Mouse (Mus musculus): ENCODE data around the gene Gm11214.
A peak's percentile ranks its signal among the peaks of the same experiment; 100 is the strongest.

Gene Gm11214

DNA sequence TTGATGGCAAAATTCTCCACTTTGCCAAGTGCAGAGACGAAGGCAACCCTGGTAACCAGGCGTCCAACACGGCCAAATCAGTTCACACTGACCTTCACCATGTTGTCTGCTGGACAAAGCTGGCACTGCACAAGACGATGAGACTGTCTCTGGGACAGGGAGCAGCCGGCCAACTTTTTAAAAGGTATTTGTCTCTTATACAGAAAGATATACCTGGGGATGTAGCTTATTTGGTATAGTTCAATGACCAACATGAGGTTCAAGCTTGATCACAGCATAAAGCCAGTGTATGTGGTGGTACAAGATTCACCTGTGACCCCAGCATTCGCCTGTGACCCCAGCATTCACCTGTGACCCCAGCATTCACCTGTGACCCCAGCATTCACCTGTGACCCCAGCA lies at the start of gene Gm11214:
Gene Gm11214 (minus strand): TSS at position 101 of the 400 bp plus-strand sequence.
- DNase-seq = no peak

DNA sequence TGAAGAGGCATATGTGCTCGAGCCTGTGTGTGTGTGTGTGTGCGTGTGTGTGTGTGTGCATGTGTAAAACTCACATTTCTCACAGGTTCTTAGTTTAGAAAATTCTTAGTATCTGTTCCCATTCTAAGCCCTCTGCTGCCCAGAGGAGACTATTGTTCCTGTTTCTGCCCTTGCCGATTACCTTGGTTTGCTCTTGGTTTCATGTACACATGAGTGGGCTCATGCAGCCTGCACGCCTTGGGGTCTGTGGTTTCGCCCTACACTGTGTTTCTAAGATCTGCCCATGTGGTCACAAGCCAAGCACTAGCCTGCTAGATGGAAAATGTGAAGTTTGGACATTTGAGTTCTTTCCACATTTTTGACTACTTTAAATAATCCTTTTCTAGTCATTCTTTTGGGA lies 48.7 kb upstream of the Gm11214 start:
- DNase-seq = no peak

DNA sequence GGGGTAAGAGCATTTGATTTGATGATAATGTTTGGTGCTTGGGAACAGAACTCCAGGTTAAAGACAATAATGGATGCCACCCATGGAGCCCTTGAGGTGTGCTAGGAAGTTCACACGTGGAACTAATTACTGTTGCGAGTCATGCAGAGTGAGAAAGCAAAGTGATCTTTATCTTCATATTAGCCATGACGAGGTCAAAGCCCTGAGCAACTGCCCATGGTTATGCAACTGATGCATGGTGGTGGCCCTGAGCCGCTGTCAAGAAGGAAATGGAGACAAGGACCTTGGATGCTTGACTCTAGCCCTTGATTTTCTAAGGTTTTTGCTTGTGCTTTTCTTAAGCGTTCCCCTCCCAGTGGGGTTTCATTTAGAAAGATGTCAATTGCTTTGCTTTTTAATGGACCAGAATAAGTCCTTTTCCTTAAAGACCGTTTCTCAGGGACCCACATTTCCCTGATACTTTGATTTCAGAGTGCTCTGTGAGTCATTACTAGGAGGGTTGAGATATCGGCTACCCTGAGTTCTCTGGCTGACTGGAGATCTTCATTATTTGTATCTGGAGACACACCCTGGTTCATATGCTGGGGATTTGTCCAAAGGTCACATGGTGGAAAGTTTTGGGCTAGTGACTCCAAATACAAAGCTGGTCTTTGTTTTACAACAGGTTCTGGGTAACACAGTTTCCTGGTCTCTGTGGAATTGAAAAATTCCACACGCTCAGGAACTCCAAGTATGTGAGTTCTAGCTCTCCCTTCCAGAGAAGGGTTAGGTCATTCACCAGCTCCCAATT lies 47.4 kb upstream of the Gm11214 start:
- no peak for DNase-seq

DNA sequence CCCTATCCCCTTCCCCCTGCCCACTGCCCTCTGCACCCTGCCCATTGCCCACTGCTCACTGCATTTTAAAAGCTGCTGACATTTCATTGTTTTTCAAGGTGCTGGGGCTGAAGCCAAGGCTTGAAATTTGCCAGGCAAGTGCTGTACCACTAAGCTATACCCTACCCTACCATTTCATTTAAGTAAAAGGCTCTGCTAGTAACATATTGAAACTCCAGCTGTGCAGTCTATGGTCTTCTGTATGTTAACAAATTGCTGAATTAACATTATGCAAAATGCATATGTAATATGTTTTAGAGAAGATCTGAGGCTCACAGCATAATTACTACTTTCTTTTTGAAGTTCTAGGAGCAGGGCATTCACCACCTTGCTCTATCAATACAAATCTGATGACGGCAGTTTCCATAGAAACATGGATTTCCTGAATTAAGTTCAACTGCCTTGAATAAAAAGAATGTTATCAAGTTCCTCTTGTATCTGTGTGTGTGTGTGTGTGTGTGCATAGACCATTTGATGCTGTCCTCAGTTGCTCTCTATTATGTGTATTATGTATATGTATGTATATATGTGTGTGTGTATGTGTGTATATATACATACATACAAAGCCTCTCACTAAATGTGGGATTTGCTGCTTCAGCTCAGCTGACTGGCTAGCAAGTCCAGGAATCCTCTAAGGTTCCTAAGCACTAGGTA lies 43.2 kb upstream of the Gm11214 start:
- no peak for DNase-seq

DNA sequence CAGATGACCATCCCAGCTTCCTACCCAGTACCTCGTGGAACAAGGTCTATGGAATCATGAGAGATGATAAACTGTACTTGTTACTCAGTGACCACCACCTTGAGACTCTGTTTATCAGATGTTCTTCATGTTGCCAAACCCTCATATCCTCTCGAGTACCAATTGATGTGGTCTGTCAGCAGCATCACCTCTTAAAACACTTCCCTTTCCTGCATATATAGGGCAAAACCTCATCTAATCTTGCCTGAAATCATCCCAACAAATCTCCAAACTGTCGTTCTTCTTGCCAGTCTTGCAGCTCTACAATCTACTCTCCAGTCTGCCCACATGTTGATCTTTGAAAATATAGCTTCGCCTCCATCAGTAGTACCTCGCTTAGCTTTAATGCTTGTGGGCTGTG lies 41.1 kb upstream of the Gm11214 start:
- DNase-seq = no peak

DNA sequence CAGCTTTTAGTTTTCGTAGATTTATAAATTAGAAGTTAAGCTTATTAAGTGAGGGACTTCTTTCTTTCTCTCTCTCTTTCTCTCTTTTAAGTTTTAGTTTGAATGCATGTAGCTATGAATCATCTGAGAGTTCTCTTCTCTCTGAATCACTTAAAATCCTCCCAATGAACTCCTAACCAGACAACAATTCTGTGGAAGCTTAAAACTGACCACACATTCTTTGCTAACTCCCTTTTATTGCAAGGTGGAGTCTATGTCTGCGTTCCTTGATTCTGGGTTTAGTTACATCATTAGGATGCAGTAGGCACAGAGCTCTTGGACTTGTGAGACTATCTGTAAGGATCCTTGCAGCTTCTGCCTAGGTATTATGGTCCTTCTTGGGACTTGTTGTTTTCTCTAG lies 40.5 kb upstream of the Gm11214 start:
- no peak for DNase-seq

DNA sequence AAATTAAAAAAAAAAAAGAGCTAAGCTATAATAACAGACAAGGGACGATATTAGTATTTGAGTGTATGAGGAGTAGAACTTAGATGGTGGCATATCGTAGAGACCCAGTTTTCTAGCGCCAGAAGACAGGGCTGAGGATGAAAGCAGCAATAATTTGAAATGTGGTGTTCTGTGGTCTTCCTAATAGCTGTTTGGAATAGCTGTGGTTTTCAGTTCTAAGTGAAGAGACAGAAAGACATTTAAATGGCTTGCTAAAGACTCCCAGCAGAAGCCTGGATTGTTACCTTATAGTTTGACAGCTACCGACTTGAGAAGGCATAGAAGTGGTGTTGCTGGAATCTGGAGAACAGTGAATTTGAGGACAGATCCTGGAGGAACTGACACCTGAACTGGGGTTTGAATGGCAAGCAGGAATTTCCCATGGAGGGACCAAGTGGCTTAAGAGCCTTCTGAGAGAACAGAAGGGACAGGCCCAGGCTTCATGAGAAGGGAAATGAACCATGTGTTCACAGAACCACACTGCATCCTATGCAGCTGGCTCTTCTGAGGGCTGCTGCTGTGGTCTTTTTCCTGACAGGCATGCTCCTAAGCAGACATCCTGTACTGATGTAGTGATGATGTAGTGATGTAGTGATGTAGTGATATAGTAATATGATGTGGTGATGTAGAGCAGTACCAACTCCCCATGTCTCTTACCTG lies 39.0 kb upstream of the Gm11214 start:
- no peak for DNase-seq

DNA sequence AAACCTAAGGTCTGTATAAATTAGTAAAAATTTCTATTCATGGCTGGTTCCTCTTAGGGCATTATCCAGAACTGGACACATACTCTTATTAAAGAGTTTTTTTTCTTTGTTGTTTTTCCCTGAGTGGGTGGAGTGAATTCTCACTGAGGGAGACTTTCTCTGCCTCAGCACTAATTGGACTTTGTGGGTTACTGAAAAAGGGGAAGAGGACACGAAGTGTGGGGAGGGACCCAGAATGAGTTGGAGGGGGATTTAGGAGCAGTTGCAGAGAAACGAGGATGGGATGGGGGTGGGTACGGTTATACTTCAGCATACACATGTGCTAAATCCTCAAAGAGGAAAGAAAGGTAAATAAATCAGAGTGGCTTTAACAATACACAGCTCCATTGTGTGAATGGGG lies 36.6 kb upstream of the Gm11214 start:
- DNase-seq = no peak

DNA sequence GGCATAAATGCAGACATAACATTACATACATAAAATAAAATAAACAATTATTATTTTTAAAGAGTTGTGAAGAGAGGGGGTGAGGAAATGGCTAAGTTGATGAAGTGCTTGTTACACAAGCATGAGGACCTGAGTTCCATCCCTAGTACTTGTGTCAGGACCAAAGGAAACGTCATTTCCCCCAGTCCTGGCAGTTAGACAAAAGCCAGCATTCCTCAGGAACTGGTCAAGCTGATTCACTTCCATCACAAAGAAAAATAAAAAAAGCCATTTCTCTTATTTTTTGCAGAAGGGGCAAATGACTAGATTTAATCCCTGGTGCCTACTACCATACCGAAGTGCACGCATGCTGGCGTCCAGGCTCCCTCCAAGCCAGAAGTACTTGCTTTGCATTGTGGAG lies 33.7 kb upstream of the Gm11214 start:
- DNase-seq = no peak

DNA sequence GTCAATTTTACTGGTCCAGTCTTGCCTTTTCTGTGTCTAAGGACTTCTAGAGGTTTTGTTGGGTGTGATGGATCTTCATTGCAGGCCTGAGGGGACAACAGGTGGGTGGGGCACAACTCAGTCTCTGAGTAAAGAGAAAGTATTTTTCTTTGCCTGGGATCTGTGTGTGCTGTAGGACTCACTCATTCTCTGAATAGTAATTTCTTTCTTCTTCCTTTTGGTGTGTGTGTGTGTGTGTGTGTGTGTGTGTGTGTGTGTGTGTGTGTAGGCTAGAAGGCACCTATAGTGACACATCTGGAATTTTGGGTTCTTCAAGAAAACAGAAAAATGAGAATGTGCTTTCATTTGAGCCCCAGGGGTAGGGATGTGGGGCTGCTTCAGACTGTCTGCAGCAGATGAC lies 29.2 kb upstream of the Gm11214 start:
- no peak for DNase-seq

DNA sequence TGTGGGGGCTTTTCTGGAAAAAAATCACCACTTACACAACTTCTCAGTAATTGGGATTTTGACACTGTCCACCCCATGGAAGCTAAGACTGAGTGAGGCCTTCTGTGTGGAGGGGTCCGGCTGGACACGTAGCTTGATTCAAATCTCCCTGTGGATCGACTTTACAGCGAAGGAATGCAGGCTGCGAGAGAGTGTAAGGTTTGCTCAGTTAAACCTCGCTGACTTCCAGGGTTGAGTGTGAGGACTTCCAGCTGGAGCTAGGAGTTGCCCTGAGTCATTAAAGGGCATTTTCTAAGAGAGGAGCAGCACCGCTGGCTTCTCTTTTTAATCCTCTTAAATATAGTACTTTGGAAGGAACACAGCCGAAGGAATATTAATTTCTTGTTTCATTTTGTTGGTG lies 24.2 kb upstream of the Gm11214 start:
- DNase-seq = no peak

DNA sequence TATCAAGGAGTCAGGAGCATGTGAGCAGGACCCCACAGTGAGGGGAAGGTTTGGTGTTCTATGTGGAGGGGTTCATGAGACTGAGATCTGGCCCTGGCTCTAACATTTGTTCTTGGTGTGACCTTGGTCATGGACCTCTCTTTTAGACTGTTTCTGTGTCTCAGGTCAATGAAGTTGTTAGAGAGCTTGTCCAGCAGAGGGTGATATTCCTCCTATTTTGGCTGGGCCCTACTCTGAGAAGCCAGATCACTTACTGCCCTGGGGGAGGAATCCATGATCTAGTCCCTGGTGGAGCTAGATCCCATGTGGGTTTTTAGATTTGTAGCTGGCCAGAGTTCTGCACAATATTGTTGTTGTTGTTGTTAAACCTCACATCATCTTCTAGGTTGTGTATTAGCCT lies 23.0 kb upstream of the Gm11214 start:
- peak; percentile 25 for DNase-seq

DNA sequence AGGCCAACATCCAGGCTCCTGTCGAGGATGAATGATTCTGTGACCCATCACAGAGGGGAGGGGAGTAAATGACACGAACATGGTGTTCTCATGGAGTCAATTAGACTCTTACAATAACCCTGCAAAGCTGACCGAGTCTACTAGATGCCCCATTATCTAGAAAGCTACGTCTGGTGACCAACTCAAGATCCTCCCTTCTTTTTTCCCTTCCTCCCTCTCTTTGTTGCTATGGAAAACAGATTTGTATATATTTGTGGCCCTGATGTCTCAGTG lies 22.0 kb upstream of the Gm11214 start:
- DNase-seq = no peak

DNA sequence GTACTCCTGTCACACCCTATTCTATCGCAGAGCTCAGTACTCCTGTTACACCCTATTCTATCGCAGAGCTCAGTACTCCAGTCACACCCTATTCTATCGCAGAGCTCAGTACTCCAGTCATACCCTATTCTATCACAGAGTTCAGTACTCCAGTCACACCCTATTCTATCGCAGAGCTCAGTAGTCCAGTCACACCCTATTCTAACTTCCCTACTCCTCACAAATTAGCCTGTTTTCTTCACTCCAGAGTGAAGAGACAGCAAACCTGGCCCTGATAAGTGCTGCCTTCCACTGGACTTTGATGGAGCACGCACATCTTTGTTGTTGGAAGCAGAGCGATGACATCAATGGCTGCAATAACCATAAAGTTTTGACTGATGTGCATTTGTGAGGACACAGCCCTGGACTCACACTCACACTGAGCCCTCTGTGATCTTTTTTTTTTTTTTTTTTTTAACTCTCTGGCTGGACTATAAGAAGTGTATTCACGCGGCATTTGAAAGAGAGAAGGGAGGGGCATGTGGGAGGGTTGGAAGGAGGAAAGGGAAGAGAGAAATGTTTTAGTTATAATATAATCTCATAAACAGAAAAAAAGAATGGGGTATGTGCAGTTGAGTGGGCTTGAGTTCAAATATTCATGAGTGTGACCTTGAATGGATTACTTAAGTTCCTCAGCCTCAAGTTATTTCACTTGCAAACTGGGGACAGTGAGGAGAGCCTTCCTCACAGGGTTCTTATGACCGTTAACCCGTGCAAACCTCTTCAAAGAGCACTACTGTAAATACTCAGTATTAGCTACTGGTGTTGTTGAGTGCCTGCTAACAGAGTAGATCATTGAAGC lies 21.5 kb upstream of the Gm11214 start:
- no peak for DNase-seq

DNA sequence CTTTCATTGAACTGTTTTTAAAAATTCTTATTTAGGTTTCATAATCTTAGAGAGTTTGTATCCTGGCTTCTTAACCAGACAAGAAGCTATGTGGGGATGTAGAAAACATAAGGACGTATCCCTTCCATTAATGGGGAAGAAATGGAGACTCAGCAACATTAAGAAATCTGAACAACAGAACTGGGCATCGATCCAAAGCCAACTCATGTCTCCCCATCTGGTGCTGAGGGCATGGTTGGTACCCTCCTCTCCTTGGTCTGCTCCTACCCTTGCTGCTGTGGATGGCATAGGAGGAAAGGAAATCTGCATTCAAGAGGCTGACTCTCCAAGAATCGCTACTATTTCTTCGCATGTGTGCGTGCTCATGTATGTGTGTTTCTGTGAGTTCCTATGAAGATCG lies 20.5 kb upstream of the Gm11214 start:
- DNase-seq = no peak

DNA sequence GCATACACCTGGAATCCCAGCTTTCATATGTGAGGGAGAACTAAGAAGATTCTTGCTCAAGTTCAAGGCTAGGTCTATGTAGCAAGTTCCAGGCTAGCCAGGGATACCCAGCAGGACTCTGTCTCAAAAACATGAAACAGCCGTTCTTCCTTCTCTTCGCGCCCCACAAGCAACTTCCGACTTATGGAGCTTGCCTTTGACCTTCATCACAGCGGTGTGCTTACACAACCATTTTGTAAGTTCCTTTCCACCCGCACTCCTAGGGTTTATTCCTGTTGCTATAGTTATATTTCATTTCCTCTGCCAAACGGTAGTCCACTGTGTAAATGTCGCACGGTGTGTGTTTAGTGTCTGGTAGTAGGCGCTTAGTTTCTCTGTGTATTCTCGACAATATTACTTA lies 19.9 kb upstream of the Gm11214 start:
- no peak for DNase-seq

DNA sequence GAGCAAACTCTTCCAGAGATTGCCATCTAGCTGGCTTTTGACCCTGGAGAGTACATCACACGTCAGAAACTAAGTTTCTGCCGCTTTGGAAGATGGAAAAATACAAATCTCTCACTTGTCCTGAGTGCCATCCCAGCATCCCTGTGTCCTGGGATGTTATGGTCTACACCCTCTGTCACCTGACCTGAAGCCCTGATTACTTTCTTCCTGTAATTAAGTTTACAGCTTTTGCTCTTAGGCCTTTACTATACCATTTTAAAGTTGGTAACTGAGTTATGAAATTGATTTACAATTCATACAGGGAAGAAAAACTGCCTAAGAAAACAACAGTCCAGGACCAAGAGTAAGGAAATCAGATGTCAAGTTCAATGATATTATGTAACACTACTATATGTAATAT lies 19.3 kb upstream of the Gm11214 start:
- DNase-seq = no peak

DNA sequence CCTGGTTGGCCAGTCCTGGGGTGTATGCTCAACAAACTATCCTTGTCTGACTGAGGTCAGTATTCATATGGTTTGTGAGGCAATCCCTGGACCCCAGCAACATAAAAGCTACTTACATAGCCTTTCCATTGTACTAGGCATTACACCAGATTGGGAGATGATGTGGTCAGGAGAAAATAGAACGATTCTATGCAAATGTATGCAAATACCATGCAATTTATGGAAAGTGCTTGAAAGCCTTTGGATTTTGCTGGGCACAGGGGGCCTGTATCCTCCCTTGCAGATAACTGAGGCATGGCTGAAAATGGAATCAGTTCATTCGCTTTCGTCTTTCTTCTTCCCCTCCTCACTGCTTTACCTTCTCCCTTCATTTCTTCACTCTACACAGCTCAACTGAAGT lies 18.4 kb upstream of the Gm11214 start:
- no peak for DNase-seq

DNA sequence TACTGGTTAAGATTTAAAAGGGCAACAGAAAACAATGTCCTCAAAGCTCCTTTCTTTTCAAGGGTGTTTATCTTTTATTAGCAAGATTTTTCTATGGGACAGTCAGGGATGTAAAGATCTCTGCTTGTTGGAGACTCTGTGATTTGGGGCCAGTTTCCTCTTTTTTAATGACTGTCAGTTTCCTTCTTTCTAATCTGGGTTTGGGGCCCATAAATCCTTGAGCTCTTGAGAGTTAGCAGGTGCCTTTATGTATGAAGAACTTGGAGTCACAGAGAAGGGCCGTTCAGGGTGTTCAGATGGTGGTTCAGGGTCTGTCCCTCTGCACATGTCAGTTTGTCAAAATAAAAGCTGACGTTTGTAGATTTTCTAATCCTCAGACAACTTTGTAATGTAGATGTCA lies 11.9 kb upstream of the Gm11214 start:
- no peak for DNase-seq

DNA sequence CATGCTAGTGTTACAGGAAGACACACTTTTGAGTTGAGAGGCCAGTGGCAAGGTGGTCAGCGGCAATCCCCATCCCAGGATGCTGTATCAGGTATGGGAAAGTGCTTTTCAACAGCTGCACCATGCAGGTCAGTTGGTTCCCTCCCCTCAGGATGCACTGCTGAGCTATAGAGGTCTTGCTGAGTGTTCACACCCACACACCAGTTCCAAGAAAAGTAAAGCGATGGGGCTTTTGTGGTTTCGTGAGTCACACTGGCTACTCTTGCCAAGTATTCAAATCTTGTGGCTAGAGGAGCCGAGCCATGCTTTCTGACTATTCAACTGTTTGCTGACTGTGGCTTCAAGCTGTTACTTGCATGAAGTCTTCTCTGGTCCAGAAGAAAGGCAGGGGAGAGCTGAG lies 5.1 kb upstream of the Gm11214 start:
- DNase-seq = no peak

DNA sequence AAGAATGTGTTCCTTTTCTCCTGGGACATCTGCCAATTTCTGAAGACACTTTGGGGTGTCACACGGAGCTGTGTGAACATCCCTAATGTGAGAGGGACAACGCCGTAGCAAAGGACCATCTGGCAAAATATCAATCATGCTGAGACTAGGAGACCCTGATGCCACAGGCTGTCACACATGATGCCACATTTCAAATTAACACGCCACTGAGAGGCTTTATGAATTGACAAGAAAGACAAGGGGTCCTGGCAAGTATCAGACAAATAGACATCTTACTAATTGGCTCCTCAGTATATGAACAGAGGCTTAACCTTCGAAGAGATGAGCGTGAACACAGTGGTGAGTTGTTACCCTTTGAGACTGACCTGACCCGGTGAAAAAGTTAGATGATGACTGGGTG lies 2.6 kb upstream of the Gm11214 start:
- DNase-seq = no peak

DNA sequence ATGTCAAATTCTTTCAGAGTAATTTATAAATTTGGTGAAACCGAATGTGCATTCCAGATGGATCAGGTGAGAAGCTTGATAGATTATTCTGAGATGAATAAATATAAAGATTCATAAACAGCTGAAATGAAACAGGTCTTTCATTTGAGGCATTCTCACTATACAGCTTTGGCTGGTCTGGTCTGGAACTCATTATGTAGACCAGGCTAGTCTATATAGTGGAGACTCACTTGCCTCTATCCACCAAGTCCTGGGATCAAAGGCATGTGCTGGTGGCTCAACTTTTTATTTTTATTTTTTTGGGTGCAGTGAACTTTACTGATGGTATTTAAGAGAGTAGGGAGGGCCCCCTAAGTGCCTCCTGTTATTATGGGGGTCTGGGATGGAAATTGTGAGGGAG lies 1.3 kb downstream of the Gm11214 start:
- no peak for DNase-seq

DNA sequence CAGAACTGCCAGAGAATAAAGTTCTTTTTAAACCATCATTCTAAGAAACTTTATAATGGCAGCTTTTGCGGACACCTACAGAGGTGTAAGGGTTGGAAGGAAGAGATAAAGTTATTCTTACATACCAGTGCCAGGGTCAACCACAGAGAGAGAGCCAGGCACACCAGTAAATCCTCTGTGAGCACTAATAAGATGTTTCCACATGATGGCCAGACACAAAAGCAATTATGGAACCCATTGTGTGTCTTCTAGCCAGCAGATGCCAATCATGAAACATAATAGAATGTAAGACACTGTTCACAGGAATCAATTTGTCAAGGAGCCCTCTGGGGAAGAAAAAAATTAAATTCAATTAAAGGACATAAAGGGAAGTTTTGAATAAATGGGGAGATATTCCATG lies 1.8 kb downstream of the Gm11214 start:
- DNase-seq = no peak

DNA sequence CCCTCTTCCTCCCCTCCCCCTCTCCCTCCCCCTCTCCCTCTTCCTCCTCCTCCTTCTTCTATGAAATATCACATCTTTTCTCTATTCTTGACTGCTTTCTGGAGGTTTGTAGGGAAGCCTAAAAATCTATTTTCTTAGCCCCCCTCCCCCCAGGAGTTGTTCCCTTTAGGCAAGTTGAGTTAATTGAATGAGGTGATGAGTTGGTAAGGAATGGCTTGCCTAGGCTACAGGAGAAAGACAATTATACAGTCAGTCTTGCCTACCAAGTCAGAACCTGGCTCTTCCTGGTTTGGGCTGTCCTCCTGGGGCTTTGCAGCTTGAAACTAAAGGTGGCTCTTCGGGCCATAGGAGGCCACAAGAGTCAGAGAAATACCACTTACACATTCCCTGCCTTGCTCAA lies 3.4 kb downstream of the Gm11214 start:
- DNase-seq = no peak
